Mouse (Mus musculus): ENCODE data around the gene Zmiz1.

DNA sequence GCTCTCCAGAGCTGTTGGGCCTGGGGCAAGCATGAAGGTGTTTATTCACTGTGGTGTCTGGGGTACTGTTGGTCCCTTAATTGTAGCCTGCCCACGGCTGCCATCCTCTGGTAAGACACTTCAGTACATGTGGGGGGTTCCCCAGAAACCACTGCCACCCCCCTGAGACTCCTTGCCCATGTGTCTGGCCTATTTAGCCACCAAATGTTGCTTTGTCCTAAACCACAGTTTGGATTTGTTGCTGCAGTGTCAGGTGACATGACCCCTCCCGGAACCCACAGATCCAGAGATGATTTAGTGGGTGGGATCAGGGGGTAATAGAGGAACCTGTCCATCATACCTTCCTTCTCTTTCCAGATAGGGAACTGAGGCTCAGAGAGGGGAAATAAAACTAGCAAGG is 12.1 kb downstream of the Zmiz1 start:
- TF ChIP-seq GATA1 (IDR thresholded peaks at IDR 0.05; ENCODE audit: borderline replicate concordance, low read length) (no peak), FLI1 (IDR thresholded peaks at IDR 0.05; ENCODE audit: low read length) (no peak)
